Mouse (Mus musculus): Measurements from ENCODE around the gene Srms. TPM values are rescaled to one million over a fixed set of nuclear protein-coding genes. Genes with fewer than 3 reads are reported as not detected.

The Srms gene
- polyA plus RNA-seq, 1 experiment from 2014 or later: 1.4 TPM

DNA sequence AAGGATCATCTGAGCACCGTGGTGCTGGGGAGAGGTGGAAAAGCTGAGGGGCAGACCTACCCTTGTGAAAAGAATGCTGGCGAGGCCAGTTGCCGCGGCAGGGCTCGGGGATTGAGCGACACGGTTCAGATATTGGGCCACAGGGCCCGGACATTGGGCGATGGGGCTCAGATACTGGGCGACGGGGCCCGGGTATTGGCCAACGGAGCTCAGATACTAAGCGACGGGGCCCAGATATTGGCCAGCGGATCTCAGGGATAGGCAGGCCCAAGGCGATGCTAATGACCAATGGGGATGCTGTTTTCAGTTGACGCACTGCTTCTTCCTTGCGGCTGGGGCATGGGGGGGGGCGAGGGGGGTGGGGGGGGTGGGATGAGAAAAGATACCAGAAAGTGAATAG, 18.2 kb upstream of the Srms start:
- H3K36me3 ChIP-seq (ENCODE audit: control insufficient read depth, insufficient read depth, low read length): no peaks in the 10 kb centered on the region
- no peak overlapping the region for H3K27ac ChIP-seq (replicated peaks; ENCODE audit: low read depth, low read length)
- WGBS: 80% methylated on average over 20 of the region's 20 CpGs
- no peak overlapping the region for H3K9ac ChIP-seq (ENCODE audit: low read length)
- ATAC-seq (ENCODE audit: insufficient number of reproducible peaks, low FRiP score, low TSS enrichment, low read depth): no peak
- H3K4me3 ChIP-seq (ENCODE audit: low read depth, low read length): no peak overlapping the region
- no peaks in the 10 kb centered on the region; the same call in 1 of the 2 replicates for H3K27me3 ChIP-seq (ENCODE audit: control insufficient read depth, insufficient read depth, low read length)
- DNase-seq (ENCODE audit: low spot score): no peak
- H3K4me1 ChIP-seq (ENCODE audit: control insufficient read depth, insufficient read depth, low read length): peaks cover 5% of the 10 kb centered on the region; the same call in 1 of the 2 replicates
- no peaks in the 10 kb centered on the region for H3K9me3 ChIP-seq (ENCODE audit: control insufficient read depth, low read length)
- no peak overlapping the region for H3K4me2 ChIP-seq (ENCODE audit: low read depth, severe bottlenecking)

DNA sequence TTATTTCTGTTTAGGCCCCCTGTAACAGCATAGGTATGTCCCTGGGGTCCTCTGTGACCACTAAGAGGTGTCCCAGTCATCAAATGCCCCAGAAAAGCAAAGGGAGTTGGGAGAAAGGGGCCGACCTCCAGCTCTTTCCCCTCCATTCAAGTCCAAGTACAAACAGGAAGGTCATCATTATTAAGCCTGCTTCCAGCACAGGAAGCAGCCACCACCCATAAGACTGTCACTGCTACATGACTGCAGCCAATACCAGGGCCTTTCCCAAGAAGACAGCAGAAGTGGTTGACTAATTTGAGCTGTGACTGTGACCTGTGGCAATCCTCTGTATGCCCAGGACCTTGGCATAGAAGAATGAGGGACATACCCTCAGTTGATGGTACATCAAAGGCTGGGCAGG, 15.3 kb upstream of the Srms start:
- Histone ChIP-seq H3K4me3 (ENCODE audit: low read depth, low read length) (no peak overlapping the region), H3K9ac (ENCODE audit: low read length) (no peak overlapping the region), H3K4me2 (ENCODE audit: low read depth, severe bottlenecking) (no peak overlapping the region), H3K36me3 (ENCODE audit: control insufficient read depth, insufficient read depth, low read length) (no peaks in the 10 kb centered on the region), H3K9me3 (ENCODE audit: control insufficient read depth, low read length) (no peaks in the 10 kb centered on the region), H3K27me3 (ENCODE audit: control insufficient read depth, insufficient read depth, low read length) (no peaks in the 10 kb centered on the region; the same call in 1 of the 2 replicates), H3K4me1 (ENCODE audit: control insufficient read depth, insufficient read depth, low read length) (peaks cover 5% of the 10 kb centered on the region; the same call in 1 of the 2 replicates), H3K27ac (replicated peaks; ENCODE audit: low read depth, low read length) (0 out of 2 replicates have a peak overlapping the region, but pooled peaks have one; percentile 2)
- no peak for DNase-seq (ENCODE audit: low spot score)
- 80% methylated on average over 1 of the region's 1 CpGs for WGBS
- ATAC-seq (ENCODE audit: insufficient number of reproducible peaks, low FRiP score, low TSS enrichment, low read depth): no peak

DNA sequence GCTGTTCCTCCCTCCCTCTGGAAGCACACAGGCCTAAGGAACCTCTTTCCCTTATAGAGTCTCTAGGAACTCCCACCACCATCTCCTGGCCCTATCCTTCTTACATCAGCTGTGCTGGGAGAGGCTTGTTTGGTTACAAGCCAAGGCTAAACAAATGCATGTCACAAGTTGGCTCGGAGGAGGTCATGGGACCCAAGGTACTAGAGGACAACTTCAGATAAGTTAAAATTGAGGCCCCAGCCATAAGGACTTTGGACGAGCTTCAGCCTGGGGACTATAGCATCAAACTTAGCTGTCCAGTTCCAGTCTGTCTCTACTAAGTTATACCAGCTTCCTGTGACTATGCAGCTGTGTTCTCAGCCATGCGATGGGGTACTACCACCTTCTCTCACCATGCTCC, 14.1 kb upstream of the Srms start:
- no peaks in the 10 kb centered on the region; the same call in 1 of the 2 replicates for H3K27me3 ChIP-seq (ENCODE audit: control insufficient read depth, insufficient read depth, low read length)
- H3K9me3 ChIP-seq (ENCODE audit: control insufficient read depth, low read length): no peaks in the 10 kb centered on the region
- DNase-seq (ENCODE audit: low spot score) (no peak), ATAC-seq (ENCODE audit: insufficient number of reproducible peaks, low FRiP score, low TSS enrichment, low read depth) (no peak)
- H3K4me2 ChIP-seq (ENCODE audit: low read depth, severe bottlenecking): no peak overlapping the region
- H3K9ac ChIP-seq (ENCODE audit: low read length): no peak overlapping the region
- WGBS: 83% methylated on average over 3 of the region's 3 CpGs
- H3K36me3 ChIP-seq (ENCODE audit: control insufficient read depth, insufficient read depth, low read length): no peaks in the 10 kb centered on the region
- peaks cover 5% of the 10 kb centered on the region; the same call in 1 of the 2 replicates for H3K4me1 ChIP-seq (ENCODE audit: control insufficient read depth, insufficient read depth, low read length)
- H3K4me3 ChIP-seq (ENCODE audit: low read depth, low read length): no peak overlapping the region
- H3K27ac ChIP-seq (replicated peaks; ENCODE audit: low read depth, low read length): no peak overlapping the region

DNA sequence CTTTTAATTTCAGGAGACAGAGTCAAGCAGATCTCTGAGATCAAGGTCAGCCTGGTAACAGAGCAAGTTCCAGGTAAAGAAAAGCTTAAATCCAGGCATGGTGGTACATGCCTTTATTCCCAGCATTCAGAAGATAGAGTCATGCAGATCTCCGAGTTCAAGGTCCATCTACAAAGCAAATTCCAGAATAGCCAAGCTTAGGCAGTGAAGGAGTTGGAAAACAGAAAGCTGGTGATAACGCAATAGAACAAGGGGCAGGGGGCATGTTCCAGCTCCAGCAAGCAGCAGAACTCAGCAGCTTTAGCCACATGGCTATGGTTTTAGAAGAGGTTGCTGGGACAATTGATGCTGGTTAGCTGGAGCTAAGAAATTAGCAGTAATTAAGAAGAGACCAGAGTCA, 12.0 kb upstream of the Srms start:
- H3K27me3 ChIP-seq (ENCODE audit: control insufficient read depth, insufficient read depth, low read length): no peaks in the 10 kb centered on the region
- H3K4me3 ChIP-seq (ENCODE audit: low read depth, low read length): no peak overlapping the region
- no peak for DNase-seq (ENCODE audit: low spot score)
- no peak for ATAC-seq (ENCODE audit: insufficient number of reproducible peaks, low FRiP score, low TSS enrichment, low read depth)
- 87% methylated on average over 2 of the region's 2 CpGs for WGBS
- no peaks in the 10 kb centered on the region for H3K36me3 ChIP-seq (ENCODE audit: control insufficient read depth, insufficient read depth, low read length)
- H3K4me2 ChIP-seq (ENCODE audit: low read depth, severe bottlenecking): no peak overlapping the region
- no peaks in the 10 kb centered on the region for H3K9me3 ChIP-seq (ENCODE audit: control insufficient read depth, low read length)
- H3K4me1 ChIP-seq (ENCODE audit: control insufficient read depth, insufficient read depth, low read length): peaks cover 10% of the 10 kb centered on the region; the same call in 1 of the 2 replicates
- H3K27ac ChIP-seq (replicated peaks; ENCODE audit: low read depth, low read length): no peak overlapping the region
- no peak overlapping the region for H3K9ac ChIP-seq (ENCODE audit: low read length)

GRCm38 (mm10) chr2:181220361-181220760, 7.4 kb upstream of the Srms start:
- DNase-seq (ENCODE audit: low spot score): no peak
- Histone ChIP-seq H3K9me3 (ENCODE audit: control insufficient read depth, low read length) (no peaks in the 10 kb centered on the region), H3K36me3 (ENCODE audit: control insufficient read depth, insufficient read depth, low read length) (no peaks in the 10 kb centered on the region), H3K4me2 (ENCODE audit: low read depth, severe bottlenecking) (peak overlapping the region; percentile 45), H3K4me3 (ENCODE audit: low read depth, low read length) (peak overlapping the region; percentile 22), H3K27ac (replicated peaks; ENCODE audit: low read depth, low read length) (peak overlapping the region; percentile 80; the same call in 1 of the 2 replicates), H3K27me3 (ENCODE audit: control insufficient read depth, insufficient read depth, low read length) (no peaks in the 10 kb centered on the region), H3K4me1 (ENCODE audit: control insufficient read depth, insufficient read depth, low read length) (peaks cover 15% of the 10 kb centered on the region; the same call in 1 of the 2 replicates), H3K9ac (ENCODE audit: low read length) (no peak overlapping the region)
- 31% methylated on average over 2 of the region's 2 CpGs for WGBS
- no peak for ATAC-seq (ENCODE audit: insufficient number of reproducible peaks, low FRiP score, low TSS enrichment, low read depth)

DNA sequence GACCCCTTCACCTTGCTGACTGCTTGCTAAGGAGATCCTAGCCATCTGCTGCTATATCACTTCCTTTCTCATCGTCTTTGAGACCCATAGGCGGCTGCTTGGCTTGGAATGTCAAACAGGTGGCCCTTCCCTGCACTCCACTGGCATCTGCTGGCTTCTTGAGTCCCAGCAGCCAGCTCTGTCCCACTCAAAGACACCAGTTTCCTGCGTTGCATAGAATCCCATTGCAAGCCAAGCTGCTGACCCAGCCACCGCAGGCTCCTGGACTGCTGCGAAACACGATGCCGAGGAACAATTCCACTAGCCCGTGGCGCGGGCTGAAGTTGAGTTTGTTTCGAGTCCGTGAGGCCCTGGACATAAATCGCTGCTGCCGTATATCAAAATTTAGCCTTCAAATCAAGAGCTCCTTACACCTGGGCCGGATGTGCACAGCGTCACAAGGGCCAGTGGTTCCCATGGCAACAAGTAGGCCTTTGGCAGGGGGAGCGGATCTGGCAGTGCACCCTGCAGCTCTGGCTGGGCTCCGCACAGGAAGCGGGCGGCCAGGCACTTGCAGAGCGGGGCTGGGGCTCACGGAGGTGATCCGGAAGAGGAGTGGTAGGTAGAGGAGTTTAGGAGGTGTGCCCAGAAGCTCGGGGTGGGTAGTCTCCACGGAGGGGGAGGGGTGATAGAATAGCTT, 6.7 kb upstream of the Srms start, which contains the start of gene Fndc11:
Gene Fndc11 (plus strand): TSS at position 476 of the 679 bp plus-strand sequence.
- ATAC-seq (ENCODE audit: insufficient number of reproducible peaks, low FRiP score, low TSS enrichment, low read depth): peak; percentile 94
- 2% methylated on average over 25 of the region's 25 CpGs for WGBS
- peak within 1 kb of the TSS; percentile 31; the same call in 1 of the 2 replicates for H3K9ac ChIP-seq (ENCODE audit: low read length)

DNA sequence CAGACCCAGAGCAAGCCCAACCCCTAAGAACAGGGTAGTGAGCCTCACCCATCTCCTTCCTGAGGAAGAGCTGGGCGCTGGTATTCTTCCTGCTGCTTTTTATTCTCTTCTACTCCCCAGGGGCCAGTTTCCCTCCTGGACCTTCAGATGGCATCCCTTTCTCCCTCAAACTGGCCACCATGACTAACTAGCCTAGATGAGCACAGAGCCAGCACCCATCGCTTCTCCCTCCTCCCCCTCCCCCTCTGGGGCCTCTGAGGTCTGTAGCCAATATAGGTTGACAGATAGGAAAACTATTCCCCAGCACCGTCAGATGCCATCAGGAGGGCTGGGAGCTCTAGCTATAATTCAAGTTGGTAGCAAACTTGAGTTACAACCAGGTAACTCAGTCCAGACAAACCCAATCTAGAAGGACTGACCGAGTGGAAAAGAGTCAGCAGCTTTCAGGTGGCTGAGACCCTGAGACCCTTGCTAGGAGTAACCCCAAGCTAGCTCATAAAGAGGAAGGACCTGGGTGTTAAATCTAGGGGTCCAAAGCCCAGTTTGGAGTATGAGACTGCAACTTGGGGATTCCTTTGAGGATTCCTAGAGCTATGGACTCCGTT, 6.0 kb upstream of the Srms start:
- Histone ChIP-seq H3K4me2 (ENCODE audit: low read depth, severe bottlenecking) (peak overlapping the region; percentile 45), H3K9ac (ENCODE audit: low read length) (peak overlapping the region; percentile 12; the same call in 1 of the 2 replicates), H3K9me3 (ENCODE audit: control insufficient read depth, low read length) (no peaks in the 10 kb centered on the region), H3K27ac (replicated peaks; ENCODE audit: low read depth, low read length) (peak overlapping the region; percentile 80), H3K4me1 (ENCODE audit: control insufficient read depth, insufficient read depth, low read length) (peaks cover 15% of the 10 kb centered on the region; the same call in 1 of the 2 replicates), H3K36me3 (ENCODE audit: control insufficient read depth, insufficient read depth, low read length) (no peaks in the 10 kb centered on the region), H3K27me3 (ENCODE audit: control insufficient read depth, insufficient read depth, low read length) (peaks cover 2% of the 10 kb centered on the region), H3K4me3 (ENCODE audit: low read depth, low read length) (no peak overlapping the region; the same call in 1 of the 2 replicates)
- 47% methylated on average over 5 of the region's 5 CpGs for WGBS
- ATAC-seq (ENCODE audit: insufficient number of reproducible peaks, low FRiP score, low TSS enrichment, low read depth): no peak
- DNase-seq (ENCODE audit: low spot score): no peak

More for the DNA sequence above, 6.7 kb upstream of the Srms start, which contains the start of gene Fndc11:
- H3K9me3 ChIP-seq (ENCODE audit: control insufficient read depth, low read length): no peaks in the 10 kb centered on the region
- H3K36me3 ChIP-seq (ENCODE audit: control insufficient read depth, insufficient read depth, low read length): no peaks in the 10 kb centered on the region
- H3K4me2 ChIP-seq (ENCODE audit: low read depth, severe bottlenecking): peak within 1 kb of the TSS; percentile 45
- no peaks in the 10 kb centered on the region for H3K27me3 ChIP-seq (ENCODE audit: control insufficient read depth, insufficient read depth, low read length)
- peak; percentile 90 for DNase-seq (ENCODE audit: low spot score)
- H3K27ac ChIP-seq (replicated peaks; ENCODE audit: low read depth, low read length): peak within 1 kb of the TSS; percentile 80
- peak within 1 kb of the TSS; percentile 22 for H3K4me3 ChIP-seq (ENCODE audit: low read depth, low read length)
- H3K4me1 ChIP-seq (ENCODE audit: control insufficient read depth, insufficient read depth, low read length): peaks cover 15% of the 10 kb centered on the region; the same call in 1 of the 2 replicates

- H3K27ac ChIP-seq (replicated peaks; ENCODE audit: low read depth, low read length): no peak overlapping the region
- H3K4me3 ChIP-seq (ENCODE audit: low read depth, low read length): no peak overlapping the region
- H3K4me2 ChIP-seq (ENCODE audit: low read depth, severe bottlenecking): no peak overlapping the region
- H3K9me3 ChIP-seq (ENCODE audit: control insufficient read depth, low read length): no peaks in the 10 kb centered on the region
- peaks cover 25% of the 10 kb centered on the region for H3K27me3 ChIP-seq (ENCODE audit: control insufficient read depth, insufficient read depth, low read length)
- peaks cover 23% of the 10 kb centered on the region for H3K4me1 ChIP-seq (ENCODE audit: control insufficient read depth, insufficient read depth, low read length)
- H3K36me3 ChIP-seq (ENCODE audit: control insufficient read depth, insufficient read depth, low read length): no peaks in the 10 kb centered on the region
- no peak overlapping the region for H3K9ac ChIP-seq (ENCODE audit: low read length)
- 89% methylated on average over 6 of the region's 6 CpGs for WGBS
- DNase-seq (ENCODE audit: low spot score) (no peak), ATAC-seq (ENCODE audit: insufficient number of reproducible peaks, low FRiP score, low TSS enrichment, low read depth) (no peak)
Measured at GRCm38 (mm10) chr2:181216037-181216436, 3.1 kb upstream of the Srms start.

Data from limb, embryonic 11.5 days (tissue).